Mouse (Mus musculus) left cerebral cortex, postnatal 36 days (tissue): ENCODE measurements around the gene Aagab. TPM values are rescaled to one million over a fixed set of nuclear protein-coding genes. Genes with fewer than 3 reads are reported as not detected.
A peak's percentile ranks its signal among the peaks of the same experiment; 100 is the strongest.

Experiments
- DNase-seq, 2 experiments: peaks; one replicate each; pipeline ENCODE4 v3.0.0; 2021 to 2022; ENCODE audit warnings: low spot score in 2 of 2, mixed read lengths in 1 of 2
- intact Hi-C: fragments of 180-260 bp; cut with DNase I; formaldehyde crosslinking; loops from one replicate; pipeline ENCODE4 v1.15.1; 2025
- total RNA-seq, 2 experiments: library from RNA; stranded (reverse); gene quantifications; 2 replicates each; pipeline ENCODE4 v1.2.3; 2021

Gene Aagab
- total RNA-seq, 2 experiments from 2014 or later = 44.8 to 51.7 TPM

- DNase-seq = peak in 1 of 2 experiments; percentile 49
- intact Hi-C loops = no loop called here
These were observed 33.7 kb downstream of the Aagab start for GRCm38 (mm10) chr9:63636113-63636512.

DNA sequence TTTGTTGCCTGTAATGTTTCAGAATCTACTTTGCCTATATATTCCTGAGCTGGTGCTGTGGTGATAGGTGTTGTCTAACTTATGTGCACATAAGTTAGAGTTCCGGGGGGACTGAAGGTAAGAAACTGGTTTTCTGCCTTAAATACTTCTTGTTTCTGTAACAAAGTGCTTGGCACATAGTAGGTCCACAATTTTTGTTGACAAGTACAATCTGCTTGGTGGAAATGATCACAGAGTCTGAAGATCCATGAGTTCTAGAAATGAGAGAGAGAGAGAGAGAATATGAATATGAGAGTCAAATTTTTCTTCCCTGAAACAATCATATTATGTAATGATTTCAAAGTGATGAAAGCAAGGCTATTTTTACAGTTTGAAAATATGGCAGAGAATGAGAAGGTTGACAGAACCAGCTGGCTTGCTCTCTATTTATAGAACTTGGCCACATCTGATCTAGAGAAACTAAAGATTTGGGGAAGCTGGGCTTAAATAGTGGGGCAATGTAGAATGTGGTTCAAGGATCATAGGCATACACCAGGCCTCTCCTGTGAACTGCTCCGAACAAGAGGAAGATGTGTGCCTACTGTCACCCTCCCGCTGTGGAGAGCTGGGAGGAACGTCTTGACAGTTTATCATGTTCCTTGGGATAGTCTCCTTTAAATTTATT is 39.7 kb downstream of the Aagab start:
- DNase-seq = no peak
- intact Hi-C loops = no loop called here

DNA sequence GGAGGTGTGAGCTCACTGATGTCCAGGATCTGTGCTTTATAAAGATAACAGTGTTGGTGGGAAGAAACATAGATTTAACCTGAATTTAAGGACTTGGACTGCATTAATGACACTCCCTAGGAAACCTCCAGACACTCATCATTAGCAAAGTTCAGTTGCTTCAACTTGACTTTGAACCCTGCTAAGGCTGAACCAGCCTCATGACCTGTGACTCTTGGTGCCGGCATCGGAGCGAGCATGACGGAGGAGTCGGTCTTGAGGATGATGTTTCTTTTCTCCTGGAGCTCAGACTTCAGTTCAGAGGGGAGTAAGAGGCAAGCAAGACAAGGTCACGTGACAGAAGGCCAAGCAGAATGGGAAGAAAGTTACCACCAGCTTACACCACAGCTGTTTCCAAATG is 41.6 kb downstream of the Aagab start:
- DNase-seq = no peak
- intact Hi-C loops = no loop called here

DNA sequence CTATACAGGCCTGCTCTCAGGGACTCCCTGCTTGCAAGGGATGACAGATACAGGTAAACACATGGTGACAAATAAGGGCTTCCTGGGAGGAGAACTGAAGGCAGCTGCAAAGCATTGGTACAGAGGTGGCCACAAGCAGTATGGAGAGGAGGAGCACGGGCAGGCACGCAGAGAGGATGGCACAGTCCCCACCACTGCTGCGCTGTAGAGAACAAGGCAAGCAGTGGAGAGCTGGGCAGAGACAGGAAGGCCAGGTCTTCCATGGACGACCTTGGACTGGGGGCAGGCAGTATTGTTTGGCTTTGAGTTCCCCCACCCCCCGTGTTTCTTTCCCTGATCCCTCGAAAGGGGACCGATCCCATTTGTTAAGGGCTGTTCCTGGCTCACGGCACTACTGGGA is 42.6 kb downstream of the Aagab start:
- DNase-seq = no peak
- intact Hi-C loops = no loop called here

- no peak for DNase-seq
- intact Hi-C loops = no loop called here
These were observed 45.4 kb downstream of the Aagab start for GRCm38 (mm10) chr9:63647581-63648519.

DNA sequence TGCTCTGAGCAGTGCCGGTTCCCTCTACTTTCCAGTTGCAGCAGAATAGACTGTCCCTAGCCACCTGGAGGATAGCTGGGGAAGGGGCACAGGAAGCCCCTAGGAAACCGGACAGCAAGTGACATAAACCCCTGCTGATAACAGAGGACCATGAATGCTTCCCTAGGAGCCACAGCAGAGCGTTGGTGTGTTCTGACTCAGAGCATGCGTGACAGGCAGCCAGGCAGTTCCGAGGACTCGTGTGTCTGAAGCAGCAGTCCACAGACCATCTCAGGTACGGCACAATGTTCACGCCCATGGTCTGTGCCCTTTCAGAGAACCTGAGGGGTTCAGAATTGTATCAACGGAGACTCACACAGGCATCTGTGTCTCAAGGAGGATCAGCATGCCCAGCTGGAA is 46.1 kb downstream of the Aagab start:
- DNase-seq = peak in 1 of 2 experiments; percentile 68
- intact Hi-C loops = no loop called here

DNA sequence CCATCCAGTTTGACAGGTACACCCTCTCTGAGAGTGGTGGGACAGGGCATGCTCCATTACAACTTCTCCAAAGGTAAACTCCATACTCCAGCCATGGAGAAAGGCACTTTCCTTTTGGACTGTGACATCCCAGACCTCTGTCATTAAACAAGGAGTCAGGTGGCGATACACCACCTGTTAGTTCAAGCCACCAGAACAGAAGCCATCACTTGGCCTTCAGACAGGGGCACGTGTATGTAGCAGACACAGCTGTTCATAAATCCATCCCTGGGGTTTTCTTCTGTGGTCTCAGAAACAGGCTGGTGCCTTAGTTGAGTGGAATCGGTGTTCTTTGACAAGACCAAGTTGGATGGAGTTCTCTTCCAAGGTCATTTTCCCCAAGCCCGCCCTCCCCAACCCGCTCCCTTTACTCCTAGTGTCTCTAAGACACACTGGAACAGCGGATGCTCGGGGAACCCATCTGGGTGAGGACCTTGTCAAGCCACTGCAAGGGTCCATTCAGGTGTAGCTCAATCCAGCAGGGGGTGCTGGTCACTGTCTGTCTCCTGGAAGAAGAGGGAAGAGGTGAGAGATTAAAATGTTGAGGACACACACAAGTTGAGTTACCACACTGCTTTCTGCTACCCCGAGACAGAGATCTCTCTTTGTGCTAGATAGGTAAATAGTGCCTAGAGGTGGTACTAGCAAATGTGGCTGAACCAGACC is 47.5 kb downstream of the Aagab start:
- intact Hi-C loops = no loop called here
- DNase-seq = no peak

DNA sequence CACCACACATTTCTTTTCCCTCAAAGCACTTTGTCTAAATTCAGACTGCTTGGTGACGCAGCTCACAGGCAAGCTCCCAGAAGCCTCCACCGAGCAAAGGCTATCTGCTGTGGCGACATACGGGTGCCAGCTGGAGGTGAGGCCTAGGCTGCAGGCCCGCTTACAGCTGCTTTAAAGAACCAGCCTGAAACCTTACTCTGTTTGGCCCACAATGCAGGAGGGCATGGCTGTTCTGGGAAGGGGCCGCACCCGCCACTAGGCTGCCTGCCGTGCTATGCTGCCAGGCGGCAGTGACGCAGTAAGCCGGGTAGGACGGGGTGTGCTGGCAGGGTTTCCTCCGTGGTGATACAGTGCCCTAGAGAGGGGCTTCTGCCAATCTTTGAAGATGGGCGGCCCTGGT is 48.4 kb downstream of the Aagab start:
- intact Hi-C loops = no loop called here
- peak in 1 of 2 experiments; percentile 55 for DNase-seq

GRCm38 (mm10) chr9:63651594-63651993 is 49.1 kb downstream of the Aagab start:
- DNase-seq = no peak
- intact Hi-C loops = no loop called here

- intact Hi-C loops = no loop called here
- DNase-seq = no peak
These were observed 51.2 kb downstream of the Aagab start for GRCm38 (mm10) chr9:63653666-63654065.

GRCm38 (mm10) chr9:63654575-63654974 is 52.1 kb downstream of the Aagab start:
- no peak for DNase-seq
- intact Hi-C loops = no loop called here

DNA sequence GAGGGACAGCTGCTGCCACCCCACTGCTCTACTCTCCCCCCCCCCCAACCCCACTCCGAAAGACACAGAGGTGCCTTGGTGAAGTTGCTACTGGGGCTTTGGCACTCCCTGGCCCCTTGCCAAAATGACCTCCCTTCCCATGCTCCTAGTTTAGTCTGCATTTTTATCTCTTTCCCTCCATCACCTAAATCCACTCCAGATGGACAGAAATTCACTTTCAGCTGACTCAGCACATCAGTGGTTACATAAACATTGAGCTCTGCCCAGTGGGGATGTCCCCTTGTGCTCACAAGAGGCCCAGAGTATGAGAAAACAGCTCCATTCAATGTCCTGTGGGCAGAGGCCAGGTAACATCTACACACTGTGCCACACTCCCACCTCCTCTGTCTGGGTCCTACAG is 52.6 kb downstream of the Aagab start:
- intact Hi-C loops = no loop called here
- no peak for DNase-seq

DNA sequence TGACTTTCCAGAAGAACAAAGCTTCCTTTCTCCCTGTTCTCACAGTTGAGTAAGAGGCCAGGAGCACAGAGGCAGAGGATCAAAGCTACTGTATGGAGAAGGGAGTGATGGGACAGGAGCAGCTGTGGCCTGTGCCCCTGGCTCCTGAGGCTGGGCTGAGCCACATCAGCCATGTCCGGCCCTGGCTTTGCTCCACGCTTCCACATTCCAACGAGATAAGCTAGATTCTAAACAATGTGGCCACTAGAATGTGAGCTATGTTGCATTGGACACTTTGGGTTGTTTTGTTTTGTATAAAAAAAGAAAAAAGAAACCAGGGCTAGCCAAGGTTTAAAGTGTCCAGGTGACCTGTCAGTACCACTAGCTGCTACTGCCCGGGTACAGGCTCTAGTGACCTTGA is 54.7 kb downstream of the Aagab start:
- intact Hi-C loops = no loop called here
- no peak for DNase-seq

GRCm38 (mm10) chr9:63658436-63658835 is 56.0 kb downstream of the Aagab start:
- DNase-seq = no peak
- intact Hi-C loops = no loop called here

GRCm38 (mm10) chr9:63658970-63659371 is 56.5 kb downstream of the Aagab start:
- intact Hi-C loops = no loop called here
- DNase-seq = no peak

DNA sequence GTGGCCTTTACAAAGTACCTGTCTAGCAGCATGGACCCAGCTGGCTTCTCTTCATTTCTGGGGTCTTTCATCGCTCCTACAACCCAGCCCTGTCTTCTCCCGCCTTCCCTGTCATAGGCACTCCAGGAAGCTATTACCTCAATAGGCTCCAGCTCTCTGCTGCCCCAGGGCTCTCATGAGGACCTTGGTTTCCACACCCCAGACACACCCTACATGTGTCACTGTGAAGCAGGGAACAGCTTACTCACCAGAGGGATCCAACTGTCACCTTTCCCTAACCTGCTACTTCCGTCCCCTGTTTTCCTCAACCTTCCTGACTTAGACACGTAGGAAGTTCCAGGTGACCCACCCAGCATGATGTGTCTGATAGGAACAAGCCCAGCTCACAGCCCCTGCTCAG is 57.6 kb downstream of the Aagab start:
- intact Hi-C loops = no loop called here

DNA sequence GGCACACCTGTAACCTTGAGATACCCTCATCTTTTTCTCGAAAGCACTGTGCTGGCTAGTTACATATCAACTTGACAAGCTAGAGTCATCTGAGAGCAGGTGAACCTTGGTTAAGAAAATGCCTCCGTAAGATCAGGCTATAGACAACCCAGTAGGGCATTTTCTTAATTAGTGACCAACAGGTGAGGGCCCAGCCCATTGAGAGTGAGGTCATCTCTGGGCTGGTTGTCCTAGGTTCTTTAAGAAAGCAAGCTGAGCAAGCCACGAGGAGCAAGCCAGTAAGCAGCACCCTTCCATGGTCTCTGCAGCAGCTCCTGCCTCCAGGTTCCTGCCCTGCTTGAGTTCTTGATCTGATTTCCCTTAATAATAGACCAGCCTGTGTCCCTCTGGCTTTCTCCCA is 58.2 kb downstream of the Aagab start:
- intact Hi-C loops = no loop called here
- no peak for DNase-seq

More for the DNA sequence above, 57.6 kb downstream of the Aagab start:
- DNase-seq = no peak

- intact Hi-C loops = no loop called here
- no peak for DNase-seq
These were observed 60.3 kb downstream of the Aagab start for GRCm38 (mm10) chr9:63662759-63663158.

DNA sequence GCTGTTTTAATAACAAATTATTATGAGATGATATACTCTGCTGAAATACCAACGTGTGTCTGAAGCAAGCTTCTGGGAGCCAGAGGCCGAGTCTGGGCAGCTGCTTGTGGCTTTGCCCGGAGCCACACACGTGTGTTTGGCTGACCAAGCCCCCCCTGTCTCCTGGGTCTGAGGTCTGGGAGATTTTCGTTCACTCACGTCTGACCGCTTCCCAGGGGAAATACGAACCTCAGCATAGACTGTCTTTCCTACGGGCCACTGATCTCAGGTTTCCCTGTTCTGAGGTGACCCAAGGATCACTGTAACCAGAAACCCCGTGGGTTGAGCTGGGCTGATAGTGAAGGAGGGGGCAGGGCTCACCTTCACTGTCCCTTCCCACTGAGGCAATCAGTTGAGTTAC is 60.8 kb downstream of the Aagab start:
- intact Hi-C loops = no loop called here

DNA sequence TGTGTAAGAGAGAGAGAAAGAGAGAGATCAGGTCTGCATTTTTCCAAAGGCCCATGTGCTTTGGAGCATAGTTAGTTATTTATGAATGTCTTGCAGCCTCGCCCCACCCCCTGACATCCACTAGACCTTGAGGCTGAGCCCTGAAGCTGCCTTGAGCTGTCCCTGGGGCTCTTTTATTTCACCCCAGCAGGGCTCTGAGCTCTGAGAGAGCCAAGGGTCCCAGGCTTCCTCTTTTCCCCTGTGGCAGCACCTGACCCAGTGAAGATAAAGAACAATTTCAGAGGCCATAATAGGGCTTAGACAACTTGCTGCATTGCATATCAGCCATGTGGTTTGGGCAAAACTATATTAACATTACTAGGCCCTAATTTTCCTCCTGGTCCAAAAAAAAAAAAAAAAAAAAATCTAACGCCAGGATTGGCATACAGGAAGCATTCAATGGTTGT is 61.9 kb downstream of the Aagab start:
- no peak for DNase-seq
- intact Hi-C loops = no loop called here

More for the DNA sequence above, 60.8 kb downstream of the Aagab start:
- DNase-seq = no peak
